Mouse (Mus musculus): ENCODE results near the gene Rundc3b. TPM values are rescaled to one million over a fixed set of nuclear protein-coding genes. Genes with fewer than 3 reads are reported as not detected.

Gene Rundc3b
- total RNA-seq, 2 experiments from 2014 or later, result 5.2 to 6.9 TPM

DNA sequence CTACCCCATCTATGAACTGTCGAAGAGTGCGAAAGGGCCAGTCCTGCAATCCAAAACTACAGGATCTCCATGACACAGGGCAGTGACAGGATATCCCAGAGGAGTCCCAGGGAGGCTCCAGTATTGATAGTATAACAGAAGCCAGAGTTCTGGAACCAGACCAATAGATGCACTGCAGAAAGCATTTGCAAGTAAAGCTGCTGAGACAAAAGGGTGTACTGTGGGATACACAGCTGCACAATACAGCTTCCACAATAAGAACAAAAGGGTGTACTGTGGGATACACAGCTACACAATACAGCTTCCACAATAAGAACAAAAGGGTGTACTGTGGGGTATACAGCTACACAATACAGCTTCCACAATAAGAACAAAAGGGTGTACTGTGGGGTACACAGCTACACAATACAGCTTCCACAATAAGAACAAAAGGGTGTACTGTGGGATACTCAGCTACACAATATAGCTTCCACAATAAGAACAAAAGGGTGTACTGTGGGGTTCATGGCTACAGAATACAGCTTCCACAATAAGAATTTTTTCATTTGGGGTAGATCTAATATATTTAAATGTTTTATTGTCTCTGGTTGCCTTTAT, 134.0 kb downstream of the Rundc3b start:
- DNase-seq, result no peak

DNA sequence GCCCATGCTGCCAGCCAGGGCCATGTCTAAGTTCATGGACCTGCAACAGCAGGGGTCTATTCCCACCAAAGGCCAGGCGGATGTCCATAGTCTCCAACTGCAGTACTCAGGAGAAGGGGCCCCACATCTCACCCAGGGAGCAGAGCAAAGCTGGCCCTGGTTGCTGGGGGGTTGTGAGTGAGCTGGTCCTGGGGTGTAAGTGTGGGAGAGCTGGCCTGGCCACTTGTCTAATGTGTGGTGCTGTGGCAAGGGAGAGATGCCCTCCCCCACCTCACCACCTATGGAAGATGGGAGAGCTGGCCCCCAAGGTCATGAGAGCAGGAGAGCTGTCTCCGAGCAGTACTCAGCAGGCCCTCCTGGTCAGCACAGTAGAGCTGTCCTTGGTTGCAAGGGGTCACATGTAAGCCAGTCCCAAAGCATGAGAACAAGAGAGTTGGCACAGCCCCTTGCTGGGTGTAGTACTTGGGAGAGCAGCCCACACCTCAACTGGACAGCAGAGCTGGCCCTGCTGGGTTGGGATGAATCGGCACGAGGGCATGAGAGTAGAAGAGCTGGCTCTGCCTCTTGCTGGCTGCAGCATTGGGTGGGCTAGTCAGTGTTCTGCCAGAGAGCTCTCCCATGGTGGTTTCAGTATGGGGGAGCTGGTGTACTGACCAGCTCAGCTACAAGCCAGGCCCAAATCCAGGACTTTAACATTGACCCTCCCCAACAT, 134.6 kb downstream of the Rundc3b start:
- DNase-seq, result no peak

DNA sequence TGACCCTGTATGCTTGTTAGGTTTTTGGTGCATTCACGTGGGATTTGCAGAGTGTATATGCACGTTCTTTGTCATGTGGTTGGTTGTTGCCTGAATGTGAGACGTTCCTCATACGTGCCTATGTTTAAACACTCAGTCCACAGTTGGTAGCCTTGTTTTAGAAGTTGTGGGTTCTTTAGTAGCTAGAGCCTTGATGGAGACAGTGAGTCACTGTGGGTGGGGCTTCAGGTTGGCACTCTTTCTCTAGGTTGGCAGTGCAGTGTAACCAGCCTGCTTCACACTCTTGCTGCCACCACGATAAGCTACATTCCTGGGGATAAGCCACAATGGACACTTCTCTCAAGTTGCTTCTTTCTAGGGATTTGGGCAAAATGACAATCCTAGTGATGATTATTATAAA, 166.2 kb downstream of the Rundc3b start:
- peak; percentile 32 to 34 for DNase-seq

DNA sequence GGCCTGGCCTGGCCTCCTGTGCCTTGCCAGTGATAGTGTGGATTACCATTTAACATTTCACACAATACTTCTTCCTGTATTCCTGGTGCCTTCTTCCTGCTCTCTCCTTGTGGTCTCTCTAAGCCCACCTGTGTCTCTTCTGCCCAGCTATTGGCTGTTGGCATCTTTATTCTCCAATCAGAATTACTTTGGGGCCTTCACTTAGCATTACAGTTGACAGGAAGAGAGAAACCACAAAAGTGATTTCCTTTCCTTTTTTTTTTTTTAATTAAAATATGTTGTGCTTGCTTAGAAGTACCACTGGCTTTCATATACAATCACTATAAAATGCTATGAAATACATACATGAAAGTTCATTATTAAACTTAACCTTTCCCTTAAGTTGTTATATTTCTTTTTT, 167.2 kb downstream of the Rundc3b start:
- DNase-seq, result no peak

Other genes with a start within 250 kb of the Rundc3b start
- gene Dbf4, start 200.2 kb downstream of the Rundc3b start, total RNA-seq (2021), result 1 to 10 TPM; 6.4 to 8.5 TPM
- gene Slc25a40, start 200.1 kb downstream of the Rundc3b start, total RNA-seq (2021), result 10 to 100 TPM; 12.4 to 12.9 TPM
- gene Abcb1a, start 37.1 kb upstream of the Rundc3b start, total RNA-seq (2021), result 10 to 100 TPM; 53.7 to 54.4 TPM
- gene Abcb1b, start 175.2 kb upstream of the Rundc3b start, total RNA-seq (2021), result 1,000 to 10,000 TPM; 1,841 to 2,403 TPM